Mouse (Mus musculus): ENCODE results near the gene Kcnj9.

DNA sequence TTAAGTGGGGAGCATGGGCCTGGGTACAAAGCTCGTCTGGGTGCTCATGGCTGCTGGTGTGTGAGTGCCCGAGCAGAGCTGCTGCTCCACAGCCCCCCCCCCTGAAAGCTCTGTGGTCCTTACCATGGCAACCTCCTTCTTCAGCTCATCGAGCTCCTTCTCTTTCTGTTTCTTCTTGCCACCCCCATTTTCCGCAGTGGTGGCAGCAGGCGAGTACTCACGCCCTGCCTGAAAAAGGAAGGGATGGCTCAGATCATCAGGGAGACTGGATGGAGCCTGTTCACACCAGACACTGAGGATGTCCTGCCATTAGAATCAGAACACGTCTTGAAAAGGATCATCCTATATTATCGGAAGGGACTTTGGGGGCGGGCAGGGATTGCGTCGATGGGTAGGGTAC, 35.7 kb downstream of the Kcnj9 start:
- TF ChIP-seq POLR2A (IDR thresholded peaks at IDR 0.05; ENCODE audit: borderline replicate concordance, extremely low read depth, insufficient read depth, insufficient read length, poor library complexity, severe bottlenecking) (no peak), CTCF (IDR thresholded peaks at IDR 0.05; ENCODE audit: borderline replicate concordance, extremely low read depth, insufficient read depth, insufficient read length) (no peak)
